Mouse (Mus musculus) neural tube, embryonic 11.5 days (tissue): ENCODE results near the gene Rbp2. TPM values are rescaled to one million over a fixed set of nuclear protein-coding genes. Genes with fewer than 3 reads are reported as not detected.

Experiments used
- ATAC-seq: fragments of 200-750 bp; cut with Nextera tagmentation; 2 replicates; pipeline ENCODE4 v1.8.0; 2017; ENCODE audit warnings: moderate number of reproducible peaks, mild to moderate bottlenecking, moderate TSS enrichment, moderate library complexity; ENCODE audit not compliant: insufficient read depth, low FRiP score, low TSS enrichment
- DNase-seq: peaks from one replicate; pipeline ENCODE4 v3.0.0-alpha.2; 2015; ENCODE audit warnings: low spot score
- H3K27ac ChIP-seq: fragments of 300-500 bp; sonication (generic); 2 replicates; pipeline ENCODE4 v1.5.1; 2014; ENCODE audit warnings: low read depth, mild to moderate bottlenecking, low read length
- H3K27me3 ChIP-seq: fragments of 300-500 bp; sonication (generic); 2 replicates; pipeline ENCODE4 v1.6.1; 2014; ENCODE audit warnings: mild to moderate bottlenecking, low read length, mixed read lengths; ENCODE audit not compliant: control insufficient read depth, insufficient read depth
- H3K36me3 ChIP-seq: fragments of 300-500 bp; sonication (generic); 2 replicates; pipeline ENCODE4 v1.6.1; 2014; ENCODE audit warnings: mild to moderate bottlenecking, low read length, moderate library complexity, mixed read lengths; ENCODE audit not compliant: control insufficient read depth, insufficient read depth
- H3K4me1 ChIP-seq: fragments of 300-500 bp; sonication (generic); 2 replicates; pipeline ENCODE4 v1.6.1; 2014; ENCODE audit warnings: low read length, mixed read lengths; ENCODE audit not compliant: control insufficient read depth, insufficient read depth
- H3K4me2 ChIP-seq: fragments of 300-500 bp; sonication (generic); 2 replicates; pipeline ENCODE4 v1.6.1; 2014; ENCODE audit warnings: low read depth, mild to moderate bottlenecking, moderate library complexity
- H3K4me3 ChIP-seq: fragments of 300-500 bp; sonication (generic); 2 replicates; pipeline ENCODE4 v1.5.1; 2014; ENCODE audit warnings: low read depth, low read length
- H3K9ac ChIP-seq: fragments of 300-500 bp; sonication (generic); 2 replicates; pipeline ENCODE4 v1.6.1; 2014; ENCODE audit warnings: mild to moderate bottlenecking, low read length
- H3K9me3 ChIP-seq: fragments of 300-500 bp; sonication (generic); 2 replicates; pipeline ENCODE4 v1.6.1; 2016; ENCODE audit warnings: low read length; ENCODE audit not compliant: control insufficient read depth
- WGBS: fragments of 180-500 bp; shearing (Covaris S2); extraction: QIAGEN DNeasy Blood & Tissue Kit; methylation state at CpG from one replicate; pipeline ENCODE4 v1.1.7; 2014; 5-methylcytosine and 5-hydroxymethylcytosine counted together
- polyA plus RNA-seq: library from polyadenylated mRNA; unstranded; fragments of >200 nt; fragmentation: Nextera tagmentation; extraction: Ambion mirVana; gene quantifications from 2 replicates; pipeline ENCODE4 v1.2.1, GENCODE M21; 2014

Gene Rbp2
- polyA plus RNA-seq: 2.3 and 2.5 TPM in 2 replicates

DNA sequence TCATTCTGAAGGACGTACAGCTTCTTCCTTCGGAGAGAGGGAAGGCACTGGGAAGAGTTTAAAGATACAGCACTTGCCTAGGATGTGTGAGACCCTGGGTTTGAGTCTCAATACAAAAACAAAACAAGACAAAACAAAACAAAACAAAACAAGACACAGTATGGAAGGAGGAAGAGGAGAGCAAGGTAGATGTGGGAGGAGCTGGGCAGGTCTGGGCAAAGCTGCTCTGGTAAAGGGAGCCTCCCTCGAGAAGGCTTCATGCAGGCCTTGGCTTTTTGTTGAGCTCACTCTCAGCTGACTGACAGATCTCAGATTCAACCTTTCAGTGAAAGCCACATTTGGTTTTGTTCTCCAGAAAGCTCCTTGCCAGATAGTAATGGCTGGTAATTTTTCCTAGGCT is at the start of gene Rbp2:
Rbp2 (plus strand) TSS at position 301 of the 400 bp plus-strand sequence.
- H3K4me2 ChIP-seq: no peak within 1 kb of the TSS
- H3K27ac ChIP-seq: no peak within 1 kb of the TSS
- H3K9me3 ChIP-seq: no peaks in the 10 kb centered on the region
- H3K4me3 ChIP-seq: no peak within 1 kb of the TSS
- no peaks in the 10 kb centered on the region for H3K27me3 ChIP-seq
- no peaks in the 10 kb centered on the region for H3K4me1 ChIP-seq
- DNase-seq (no peak), ATAC-seq (no peak)
- no peaks in the 10 kb centered on the region for H3K36me3 ChIP-seq
- no peak within 1 kb of the TSS for H3K9ac ChIP-seq
- 91% methylated on average over 3 of the region's 3 CpGs for WGBS

- no peak for ATAC-seq
- DNase-seq: no peak
- Histone ChIP-seq H3K36me3 (no peaks in the 10 kb centered on the region; the same call in none of the 2 replicates), H3K27me3 (no peaks in the 10 kb centered on the region), H3K27ac (no peak overlapping the region), H3K4me2 (no peak overlapping the region), H3K9me3 (no peaks in the 10 kb centered on the region), H3K4me1 (peaks cover 12% of the 10 kb centered on the region), H3K4me3 (no peak overlapping the region), H3K9ac (no peak overlapping the region)
- WGBS: 91% methylated on average over 4 of the region's 4 CpGs
Measured at GRCm38 (mm10) chr9:98437819-98438218, 48.1 kb upstream of the Rbp2 start.

DNA sequence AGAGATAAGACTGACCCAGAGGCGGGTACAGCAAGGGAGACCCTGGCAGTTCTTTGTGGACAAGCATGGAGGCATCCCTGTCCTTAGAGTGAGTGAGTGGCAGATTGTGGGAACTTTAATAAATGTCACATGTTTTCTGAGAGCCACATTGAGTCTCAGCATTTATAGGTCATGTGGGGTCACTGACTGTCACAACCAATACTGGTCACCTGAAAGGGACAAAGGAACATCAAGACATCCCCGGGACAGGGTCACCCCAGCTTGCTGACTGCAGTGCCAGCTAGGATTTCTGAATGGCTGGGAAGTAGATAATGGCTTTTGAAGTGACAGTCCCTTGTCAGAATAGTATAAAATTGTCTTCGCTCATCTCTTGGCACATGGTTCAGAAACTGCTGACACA is 46.8 kb upstream of the Rbp2 start:
- H3K9ac ChIP-seq: no peak overlapping the region
- no peaks in the 10 kb centered on the region; the same call in none of the 2 replicates for H3K36me3 ChIP-seq
- ATAC-seq (no peak), DNase-seq (no peak)
- H3K9me3 ChIP-seq: no peaks in the 10 kb centered on the region
- 71% methylated on average over 3 of the region's 3 CpGs for WGBS
- H3K27me3 ChIP-seq: no peaks in the 10 kb centered on the region
- peaks cover 2% of the 10 kb centered on the region; the same call in 1 of the 2 replicates for H3K4me1 ChIP-seq
- H3K4me2 ChIP-seq: no peak overlapping the region
- H3K4me3 ChIP-seq: no peak overlapping the region
- no peak overlapping the region for H3K27ac ChIP-seq

GRCm38 (mm10) chr9:98442638-98443037 is 43.3 kb upstream of the Rbp2 start:
- Histone ChIP-seq H3K4me2 (no peak overlapping the region), H3K9me3 (no peaks in the 10 kb centered on the region), H3K27ac (no peak overlapping the region), H3K9ac (no peak overlapping the region), H3K27me3 (no peaks in the 10 kb centered on the region), H3K4me3 (no peak overlapping the region), H3K4me1 (no peaks in the 10 kb centered on the region), H3K36me3 (peaks cover 7% of the 10 kb centered on the region)
- WGBS: 56% methylated on average over 5 of the region's 5 CpGs
- DNase-seq: peak; percentile 43
- ATAC-seq: no peak

GRCm38 (mm10) chr9:98445359-98446149 is 40.4 kb upstream of the Rbp2 start:
- H3K36me3 ChIP-seq: peaks cover 7% of the 10 kb centered on the region; the same call in 1 of the 2 replicates
- no peak overlapping the region for H3K4me2 ChIP-seq
- DNase-seq: no peak
- no peak overlapping the region for H3K27ac ChIP-seq
- no peak overlapping the region for H3K4me3 ChIP-seq
- no peak for ATAC-seq
- H3K27me3 ChIP-seq: no peaks in the 10 kb centered on the region
- H3K9ac ChIP-seq: no peak overlapping the region
- H3K9me3 ChIP-seq: no peaks in the 10 kb centered on the region
- 91% methylated on average over 9 of the region's 9 CpGs for WGBS
- no peaks in the 10 kb centered on the region for H3K4me1 ChIP-seq

DNA sequence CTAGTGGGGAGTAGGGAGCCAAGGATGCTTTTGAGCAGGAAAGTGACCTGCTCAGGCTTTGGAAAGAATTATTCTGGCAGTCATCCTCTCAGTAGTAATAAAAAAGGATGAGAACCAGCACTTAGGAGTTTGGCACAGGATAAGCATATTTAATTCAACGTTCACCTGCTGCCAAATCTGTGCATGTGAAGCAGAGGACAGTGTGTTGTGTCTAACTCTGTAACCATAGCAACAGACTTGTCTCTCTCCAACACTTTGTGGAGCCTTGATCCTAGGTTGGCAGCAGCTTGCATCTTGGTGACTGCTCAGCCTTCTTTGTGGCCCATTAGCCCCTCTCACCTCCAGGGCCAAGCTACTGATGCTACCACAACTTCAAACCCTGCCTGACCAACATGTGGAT is 34.9 kb upstream of the Rbp2 start:
- ATAC-seq (no peak), DNase-seq (no peak)
- Histone ChIP-seq H3K36me3 (no peaks in the 10 kb centered on the region), H3K4me3 (no peak overlapping the region), H3K9me3 (no peaks in the 10 kb centered on the region), H3K27ac (no peak overlapping the region), H3K9ac (no peak overlapping the region), H3K4me1 (no peaks in the 10 kb centered on the region), H3K4me2 (no peak overlapping the region), H3K27me3 (no peaks in the 10 kb centered on the region)
- WGBS: 88% methylated on average over 1 of the region's 1 CpGs

DNA sequence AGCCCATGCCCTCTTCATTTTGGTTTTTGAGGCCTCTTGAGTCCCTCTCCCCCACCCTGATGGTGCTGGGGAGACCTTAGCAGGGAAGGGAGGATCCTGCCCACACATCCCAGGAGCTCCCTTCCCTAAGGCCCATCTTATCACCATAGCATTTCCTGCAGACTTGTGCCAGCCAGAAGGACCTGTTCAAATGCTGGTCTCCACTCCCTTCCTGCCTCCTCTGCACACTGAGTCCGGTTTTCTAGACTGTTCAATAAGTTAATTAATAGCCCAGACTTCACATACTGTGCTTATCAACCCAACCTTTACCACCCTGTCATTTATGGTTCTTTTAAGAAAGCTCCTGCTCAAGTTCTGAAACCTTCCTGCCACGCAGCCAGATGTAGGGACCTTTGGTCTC is 19.2 kb upstream of the Rbp2 start:
- no peaks in the 10 kb centered on the region for H3K4me1 ChIP-seq
- H3K4me2 ChIP-seq: no peak overlapping the region
- no peak overlapping the region for H3K27ac ChIP-seq
- no peak for ATAC-seq
- 75% methylated on average over 2 of the region's 2 CpGs for WGBS
- no peak overlapping the region for H3K4me3 ChIP-seq
- no peaks in the 10 kb centered on the region for H3K27me3 ChIP-seq
- no peak for DNase-seq
- H3K9ac ChIP-seq: no peak overlapping the region
- H3K9me3 ChIP-seq: no peaks in the 10 kb centered on the region
- no peaks in the 10 kb centered on the region for H3K36me3 ChIP-seq

GRCm38 (mm10) chr9:98480172-98480749 is 5.7 kb upstream of the Rbp2 start:
- Histone ChIP-seq H3K27me3 (no peaks in the 10 kb centered on the region), H3K4me3 (no peak overlapping the region), H3K4me2 (no peak overlapping the region), H3K27ac (no peak overlapping the region), H3K9me3 (no peaks in the 10 kb centered on the region), H3K9ac (no peak overlapping the region), H3K36me3 (no peaks in the 10 kb centered on the region), H3K4me1 (no peaks in the 10 kb centered on the region)
- no peak for DNase-seq
- no peak for ATAC-seq
- WGBS: 92% methylated on average over 2 of the region's 2 CpGs

DNA sequence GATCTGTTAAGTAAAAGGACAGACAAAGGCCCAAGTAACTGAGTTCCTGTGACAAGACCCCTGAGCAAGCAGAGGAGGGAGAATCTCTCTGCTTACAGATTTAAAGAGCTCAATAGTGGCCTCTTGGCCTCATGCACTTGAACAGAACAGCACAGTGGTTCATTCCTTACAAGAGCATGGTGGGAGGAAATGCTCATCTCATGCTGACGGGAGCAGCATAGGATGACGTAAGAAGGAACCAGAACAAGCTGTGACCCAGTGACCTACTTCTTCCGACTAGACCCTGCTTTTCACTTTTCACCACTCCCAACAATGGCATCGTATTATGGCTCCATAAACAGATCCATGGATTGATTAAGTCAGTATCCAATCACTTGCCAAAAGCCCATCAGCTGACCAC is 3.7 kb upstream of the Rbp2 start:
- H3K36me3 ChIP-seq: no peaks in the 10 kb centered on the region
- no peak overlapping the region for H3K27ac ChIP-seq
- H3K9me3 ChIP-seq: no peaks in the 10 kb centered on the region
- no peak overlapping the region for H3K9ac ChIP-seq
- H3K27me3 ChIP-seq: no peaks in the 10 kb centered on the region
- WGBS: 66% methylated on average over 4 of the region's 4 CpGs
- H3K4me1 ChIP-seq: no peaks in the 10 kb centered on the region
- H3K4me3 ChIP-seq: no peak overlapping the region
- DNase-seq: no peak
- ATAC-seq: no peak
- no peak overlapping the region for H3K4me2 ChIP-seq
